Mouse (Mus musculus) liver, postnatal 0 days (tissue): ENCODE data around the gene Nrg4.

Experiments used
- CTCF ChIP-seq: sonication (generic); IDR thresholded peaks from 2 replicates; pipeline ENCODE4 v1.5.1; 2016; ENCODE audit warnings: antibody characterized with exemption, low read depth
- EP300 ChIP-seq: IDR thresholded peaks from 2 replicates; pipeline ENCODE4 v1.6.1; 2016; ENCODE audit warnings: antibody characterized with exemption, low read depth, mild to moderate bottlenecking

DNA sequence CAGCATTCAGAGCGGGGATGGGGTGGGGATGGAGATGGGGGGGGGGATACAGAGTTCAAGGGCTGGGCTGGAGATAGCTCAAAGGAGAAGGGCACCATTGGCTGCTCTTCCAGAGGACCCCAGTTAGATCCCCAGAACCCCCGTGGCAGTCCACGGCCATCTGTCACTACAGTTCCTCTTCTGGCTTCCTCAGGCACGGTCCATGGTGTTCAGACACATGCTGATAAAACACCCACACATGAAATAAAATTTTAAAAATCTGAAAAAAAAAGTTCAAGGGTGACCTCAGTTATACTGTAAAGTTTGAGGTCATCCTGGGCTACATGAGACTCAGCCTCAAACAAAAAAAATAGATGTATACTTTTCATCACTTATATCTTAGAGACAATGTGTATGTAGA lies 78.2 kb downstream of the Nrg4 start:
- TF ChIP-seq CTCF = no peak
- TF ChIP-seq EP300 = no peak
